Mouse (Mus musculus) stomach, embryonic 14.5 days (tissue): Measurements from ENCODE around the gene Plekha7. TPM values are rescaled to one million over a fixed set of nuclear protein-coding genes. Genes with fewer than 3 reads are reported as not detected.

Experiments
- ATAC-seq: fragments of 200-750 bp; cut with Nextera tagmentation; 2 replicates; pipeline ENCODE4 v1.8.0; 2017; ENCODE audit warnings: low read depth, moderate TSS enrichment; ENCODE audit not compliant: insufficient number of reproducible peaks, insufficient read depth, low FRiP score
- H3K27ac ChIP-seq: fragments of 300-500 bp; sonication (generic); 2 replicates; pipeline ENCODE4 v1.5.1; 2014; ENCODE audit warnings: mild to moderate bottlenecking, low read length, moderate library complexity, mixed read lengths
- H3K27me3 ChIP-seq: fragments of 300-500 bp; sonication (generic); 2 replicates; pipeline ENCODE4 v1.6.1; 2014; ENCODE audit warnings: low read length, control low read depth, mixed read lengths; ENCODE audit not compliant: control insufficient read depth, insufficient read depth
- H3K36me3 ChIP-seq: fragments of 300-500 bp; sonication (generic); 2 replicates; pipeline ENCODE4 v1.6.1; 2014; ENCODE audit warnings: mild to moderate bottlenecking, control low read depth, low read length, moderate library complexity, mixed read lengths; ENCODE audit not compliant: control insufficient read depth, insufficient read depth
- H3K4me1 ChIP-seq: fragments of 300-500 bp; sonication (generic); 2 replicates; pipeline ENCODE4 v1.6.1; 2014; ENCODE audit warnings: low read length, control low read depth, mixed read lengths; ENCODE audit not compliant: control insufficient read depth, insufficient read depth
- H3K4me2 ChIP-seq: fragments of 300-500 bp; sonication (generic); replicated peaks from 2 replicates; pipeline ENCODE4 v1.6.1; 2014; ENCODE audit warnings: low read depth, low read length, control low read depth
- H3K4me3 ChIP-seq: fragments of 300-500 bp; sonication (generic); 2 replicates; pipeline ENCODE4 v1.5.1; 2014; ENCODE audit warnings: low read depth, low read length, control low read depth
- H3K9ac ChIP-seq: fragments of 300-500 bp; sonication (generic); replicated peaks from 2 replicates; pipeline ENCODE4 v1.6.1; 2014; ENCODE audit warnings: low read depth, mild to moderate bottlenecking, control low read depth, low read length, moderate library complexity, mixed read lengths
- H3K9me3 ChIP-seq: fragments of 300-500 bp; sonication (generic); 2 replicates; pipeline ENCODE4 v1.6.1; 2016; ENCODE audit warnings: low read depth, low read length, control low read depth; ENCODE audit not compliant: control insufficient read depth
- WGBS: fragments of 180-500 bp; shearing (Covaris S2); extraction: QIAGEN DNeasy Blood & Tissue Kit; methylation state at CpG from one replicate; pipeline ENCODE4 v1.1.7; 2014; 5-methylcytosine and 5-hydroxymethylcytosine counted together
- polyA plus RNA-seq: library from polyadenylated mRNA; unstranded; fragments of >200 nt; fragmentation: Nextera tagmentation; extraction: Ambion mirVana; gene quantifications from 2 replicates; pipeline ENCODE4 v1.2.1, GENCODE M21; 2014

The Plekha7 gene
- polyA plus RNA-seq, 1 experiment from 2014 or later: 12.4 TPM

GRCm38 (mm10) chr7:116200544-116200943, 107.6 kb downstream of the Plekha7 start:
- no peak overlapping the region for H3K9ac ChIP-seq
- H3K27me3 ChIP-seq: no peaks in the 10 kb centered on the region
- ATAC-seq: no peak
- no peak overlapping the region for H3K4me3 ChIP-seq
- H3K4me1 ChIP-seq: peaks cover 23% of the 10 kb centered on the region; the same call in 1 of the 2 replicates
- no peaks in the 10 kb centered on the region for H3K9me3 ChIP-seq
- H3K27ac ChIP-seq: no peak overlapping the region
- H3K4me2 ChIP-seq: no peak overlapping the region
- no peaks in the 10 kb centered on the region for H3K36me3 ChIP-seq
- WGBS: 77% methylated on average over 2 of the region's 2 CpGs

GRCm38 (mm10) chr7:116198902-116199301, 109.3 kb downstream of the Plekha7 start:
- Histone ChIP-seq H3K9me3 (no peaks in the 10 kb centered on the region), H3K36me3 (no peaks in the 10 kb centered on the region), H3K27ac (peak overlapping the region; percentile 52), H3K4me1 (peaks cover 23% of the 10 kb centered on the region; the same call in 1 of the 2 replicates), H3K27me3 (no peaks in the 10 kb centered on the region), H3K9ac (no peak overlapping the region), H3K4me3 (no peak overlapping the region), H3K4me2 (no peak overlapping the region)
- WGBS: 27% methylated on average over 2 of the region's 2 CpGs
- no peak for ATAC-seq

- no peak overlapping the region for H3K4me3 ChIP-seq
- peaks cover 23% of the 10 kb centered on the region; the same call in 1 of the 2 replicates for H3K4me1 ChIP-seq
- no peaks in the 10 kb centered on the region for H3K27me3 ChIP-seq
- ATAC-seq: peak; percentile 53; the same call in 1 of the 2 replicates
- 0 out of 2 replicates have a peak overlapping the region, but pooled peaks have one; percentile 14 for H3K4me2 ChIP-seq
- no peak overlapping the region for H3K9ac ChIP-seq
- 9% methylated on average over 7 of the region's 7 CpGs for WGBS
- no peaks in the 10 kb centered on the region for H3K36me3 ChIP-seq
- H3K27ac ChIP-seq: peak overlapping the region; percentile 52
- no peaks in the 10 kb centered on the region for H3K9me3 ChIP-seq
Measured at GRCm38 (mm10) chr7:116198407-116198806, 109.8 kb downstream of the Plekha7 start.

GRCm38 (mm10) chr7:116196974-116197679, 111.0 kb downstream of the Plekha7 start:
- peak overlapping the region; percentile 12; the same call in 1 of the 2 replicates for H3K4me2 ChIP-seq

GRCm38 (mm10) chr7:116194996-116195395, 113.2 kb downstream of the Plekha7 start:
- Histone ChIP-seq H3K4me2 (no peak overlapping the region), H3K9me3 (no peaks in the 10 kb centered on the region), H3K4me3 (no peak overlapping the region), H3K9ac (no peak overlapping the region), H3K4me1 (peaks cover 30% of the 10 kb centered on the region), H3K27me3 (no peaks in the 10 kb centered on the region), H3K27ac (no peak overlapping the region), H3K36me3 (no peaks in the 10 kb centered on the region)
- 82% methylated on average over 7 of the region's 7 CpGs for WGBS
- ATAC-seq: no peak

More at GRCm38 (mm10) chr7:116196974-116197679, 111.0 kb downstream of the Plekha7 start:
- H3K36me3 ChIP-seq: no peaks in the 10 kb centered on the region
- peak overlapping the region; percentile 55; the same call in 1 of the 2 replicates for H3K27ac ChIP-seq
- 39% methylated on average over 8 of the region's 8 CpGs for WGBS
- 0 out of 2 replicates have a peak, but pooled peaks have one; percentile 24 for ATAC-seq
- H3K4me3 ChIP-seq: no peak overlapping the region
- no peaks in the 10 kb centered on the region for H3K27me3 ChIP-seq
- H3K9ac ChIP-seq: no peak overlapping the region
- H3K9me3 ChIP-seq: no peaks in the 10 kb centered on the region
- peaks cover 20% of the 10 kb centered on the region; the same call in 1 of the 2 replicates for H3K4me1 ChIP-seq

GRCm38 (mm10) chr7:116192966-116193365, 115.2 kb downstream of the Plekha7 start:
- Histone ChIP-seq H3K4me2 (no peak overlapping the region), H3K4me3 (no peak overlapping the region), H3K4me1 (peaks cover 22% of the 10 kb centered on the region), H3K9ac (no peak overlapping the region), H3K36me3 (no peaks in the 10 kb centered on the region), H3K9me3 (no peaks in the 10 kb centered on the region), H3K27me3 (no peaks in the 10 kb centered on the region), H3K27ac (peak overlapping the region; percentile 72; the same call in 1 of the 2 replicates)
- no peak for ATAC-seq
- WGBS: 70% methylated on average over 7 of the region's 7 CpGs

- Histone ChIP-seq H3K4me3 (no peak overlapping the region), H3K36me3 (no peaks in the 10 kb centered on the region), H3K27me3 (no peaks in the 10 kb centered on the region), H3K4me2 (no peak overlapping the region), H3K9me3 (no peaks in the 10 kb centered on the region), H3K9ac (no peak overlapping the region), H3K4me1 (peaks cover 16% of the 10 kb centered on the region), H3K27ac (peak overlapping the region; percentile 1; the same call in 1 of the 2 replicates)
- WGBS: 32% methylated on average over 4 of the region's 4 CpGs
- ATAC-seq: no peak
Measured at GRCm38 (mm10) chr7:116192096-116192595, 116.0 kb downstream of the Plekha7 start.

GRCm38 (mm10) chr7:116191138-116191537, 117.0 kb downstream of the Plekha7 start:
- peak; percentile 50; the same call in 1 of the 2 replicates for ATAC-seq
- H3K9ac ChIP-seq: no peak overlapping the region
- 28% methylated on average over 3 of the region's 3 CpGs for WGBS
- H3K27me3 ChIP-seq: no peaks in the 10 kb centered on the region
- no peaks in the 10 kb centered on the region for H3K36me3 ChIP-seq
- peak overlapping the region; percentile 15; the same call in 1 of the 2 replicates for H3K27ac ChIP-seq
- peaks cover 11% of the 10 kb centered on the region for H3K4me1 ChIP-seq
- no peak overlapping the region for H3K4me2 ChIP-seq
- no peaks in the 10 kb centered on the region for H3K9me3 ChIP-seq
- H3K4me3 ChIP-seq: no peak overlapping the region
